Mouse (Mus musculus) spleen, adult 2 months (tissue): ENCODE measurements around the gene Gpr171.

Experiments used
- CTCF ChIP-seq: fragments of 200-500 bp; IDR thresholded peaks from 2 replicates; pipeline ENCODE4 v1.5.1; 2011; ENCODE audit warnings: mild to moderate bottlenecking, inconsistent platforms; ENCODE audit not compliant: insufficient read depth, insufficient read length, insufficient replicate concordance; ENCODE audit errors: extremely low read depth
- POLR2A ChIP-seq: fragments of 200-500 bp; IDR thresholded peaks from 2 replicates; pipeline ENCODE4 v1.6.1; 2011; ENCODE audit warnings: low read depth, low read length, inconsistent platforms

DNA sequence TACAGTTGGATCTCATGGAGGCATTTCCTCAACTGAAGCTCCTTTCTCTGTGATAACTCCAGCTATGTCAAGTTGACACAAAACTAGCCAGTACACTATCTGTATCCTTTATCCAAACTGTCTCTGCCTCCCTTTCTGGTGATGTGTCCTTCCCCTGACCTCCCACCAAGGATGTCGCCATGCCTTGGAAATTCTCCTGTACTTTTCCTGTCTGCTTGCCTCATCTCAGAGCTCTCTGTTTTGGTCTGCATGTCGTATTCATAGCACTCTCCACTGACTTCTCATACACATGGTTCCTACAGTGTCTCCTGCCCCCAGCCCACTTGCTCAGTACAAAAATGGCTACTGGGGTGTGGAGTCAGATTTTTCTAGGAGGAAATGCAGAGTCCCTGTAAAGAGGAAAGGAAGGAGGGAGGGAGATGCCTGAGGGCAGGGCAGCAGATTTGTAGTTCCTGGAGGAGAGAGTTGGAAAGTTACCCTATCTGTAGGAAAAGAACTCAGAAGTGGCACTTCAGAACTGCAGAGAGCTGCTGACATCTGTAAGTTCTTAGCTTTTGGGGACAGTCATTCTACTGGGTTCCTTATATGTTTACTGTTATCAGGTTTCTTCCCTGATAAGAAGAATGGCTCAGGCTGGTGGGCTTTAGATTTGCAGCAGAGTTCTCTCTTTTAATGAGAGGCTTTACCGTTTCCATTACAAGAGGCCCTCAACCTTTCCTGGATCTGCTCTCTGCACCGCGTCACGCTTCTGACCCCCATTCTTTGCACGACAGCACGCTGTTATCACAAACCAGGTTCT, 40.1 kb upstream of the Gpr171 start:
- TF ChIP-seq POLR2A (no peak), CTCF (no peak)
